Mouse (Mus musculus) megakaryocyte-erythroid progenitor cell, adult 5 weeks (primary cell): Measurements from ENCODE around the gene Pycr2. TPM values are rescaled to one million over a fixed set of nuclear protein-coding genes. Genes with fewer than 3 reads are reported as not detected.

ENCODE experiments used
- polyA plus RNA-seq: library from polyadenylated mRNA; stranded (reverse); fragments of >175 nt; gene quantifications from 2 replicates; pipeline ENCODE4 v1.2.3, GENCODE M21; 2012

Gene Pycr2
- polyA plus RNA-seq: 70.6 and 80.3 TPM in 2 replicates

GRCm38 (mm10) chr1:180904039-180904814, at the start of gene Pycr2:
Gene Pycr2, plus strand, starts transcription at chr1:180904293.

GRCm38 (mm10) chr1:180892808-180893207, 11.3 kb upstream of the Pycr2 start, which contains the start of gene Lefty2:
Gene Lefty2, plus strand, starts transcription at chr1:180893108.

GRCm38 (mm10) chr1:180934467-180935419, 30.6 kb downstream of the Pycr2 start, which contains the start of gene Lefty1:
Gene Lefty1, plus strand, starts transcription at chr1:180935022.

GRCm38 (mm10) chr1:180942166-180943031, 38.3 kb downstream of the Pycr2 start, which contains the start of gene Tmem63a:
Gene Tmem63a, plus strand, starts transcription at chr1:180942344.

Other genes starting within 250 kb of the Pycr2 start
- gene Mixl1, start 207.3 kb upstream of the Pycr2 start, polyA plus RNA-seq: 0.11 and 0.12 TPM in 2 replicates
- 8.9 and 12.2 TPM in 2 replicates for gene Acbd3, start 178.2 kb upstream of the Pycr2 start, polyA plus RNA-seq
- 1,624 and 1,774 TPM in 2 replicates for gene H3f3a, start 90.3 kb upstream of the Pycr2 start, polyA plus RNA-seq
- gene Sde2, start 53.2 kb upstream of the Pycr2 start, polyA plus RNA-seq: 40.0 and 67.6 TPM in 2 replicates
- not detected in 2 replicates for gene Lefty2, start 11.2 kb upstream of the Pycr2 start, polyA plus RNA-seq
- 5.7 and 7.2 TPM in 2 replicates for gene Lefty1, start 30.7 kb downstream of the Pycr2 start, polyA plus RNA-seq
- 22.1 and 27.7 TPM in 2 replicates for gene Tmem63a, start 38.1 kb downstream of the Pycr2 start, polyA plus RNA-seq
- gene Ephx1, start 116.6 kb downstream of the Pycr2 start, polyA plus RNA-seq: 0.25 and 1.2 TPM in 2 replicates
- not detected in 2 replicates for gene 9130409I23Rik, start 146.9 kb downstream of the Pycr2 start, polyA plus RNA-seq
- 2.4 and 2.7 TPM in 2 replicates for gene Nvl, start 239.9 kb downstream of the Pycr2 start, polyA plus RNA-seq
- 8.8 and 8.9 TPM in 2 replicates for gene Cnih4, start 240.4 kb downstream of the Pycr2 start, polyA plus RNA-seq